Mouse (Mus musculus): ENCODE results near the gene Rbm17.
"Not testable (repeated sequence)": the region's sequence is repeated elsewhere in the genome, so short reads cannot be mapped to it uniquely, and the experiment has no call there.

Gene Rbm17

GRCm38 (mm10) chr2:11542640-11543039 is 61.3 kb downstream of the Rbm17 start:
- DNase-seq: peak; percentile 91

GRCm38 (mm10) chr2:11542121-11542520 is 61.8 kb downstream of the Rbm17 start:
- no peak for DNase-seq

- not testable (repeated sequence) for DNase-seq
Observed at GRCm38 (mm10) chr2:11541528-11541927, 62.4 kb downstream of the Rbm17 start.

- DNase-seq: no peak
Observed at GRCm38 (mm10) chr2:11535966-11536365, 68.0 kb downstream of the Rbm17 start.

Measured in lung, postnatal 14 days (tissue).